Mouse (Mus musculus) heart, embryonic 16.5 days (tissue): ENCODE measurements around the gene Syce1. TPM values are rescaled to one million over a fixed set of nuclear protein-coding genes. Genes with fewer than 3 reads are reported as not detected.

Experiments used
- ATAC-seq: fragments of 200-750 bp; cut with Nextera tagmentation; replicated peaks from 2 replicates; pipeline ENCODE4 v1.8.0; 2017; ENCODE audit warnings: moderate number of reproducible peaks; ENCODE audit not compliant: insufficient read depth, low FRiP score; ENCODE audit errors: extremely low read depth
- H3K27ac ChIP-seq: fragments of 300-500 bp; sonication (generic); 2 replicates; pipeline ENCODE4 v1.5.1; 2014; ENCODE audit warnings: mild to moderate bottlenecking, low read length, control low read depth, moderate library complexity
- H3K27me3 ChIP-seq: fragments of 300-500 bp; sonication (generic); 2 replicates; pipeline ENCODE4 v1.6.1; 2014; ENCODE audit warnings: low read length, mixed read lengths; ENCODE audit not compliant: control insufficient read depth, insufficient read depth
- H3K36me3 ChIP-seq: fragments of 300-500 bp; sonication (generic); 2 replicates; pipeline ENCODE4 v1.6.1; 2014; ENCODE audit not compliant: control insufficient read depth, insufficient read depth
- H3K4me1 ChIP-seq: fragments of 300-500 bp; sonication (generic); 2 replicates; pipeline ENCODE4 v1.6.1; 2014; ENCODE audit warnings: low read length, mixed read lengths; ENCODE audit not compliant: control insufficient read depth, insufficient read depth
- H3K4me2 ChIP-seq: fragments of 300-500 bp; sonication (generic); 2 replicates; pipeline ENCODE4 v1.6.1; 2014; ENCODE audit warnings: low read depth, mild to moderate bottlenecking, control low read depth, low read length
- H3K4me3 ChIP-seq: fragments of 300-500 bp; sonication (generic); 2 replicates; pipeline ENCODE4 v1.5.1; 2014; ENCODE audit warnings: mild to moderate bottlenecking, control low read depth, low read length
- H3K9ac ChIP-seq: fragments of 300-500 bp; sonication (generic); 2 replicates; pipeline ENCODE4 v1.6.1; 2014; ENCODE audit warnings: low read length, control low read depth
- H3K9me3 ChIP-seq: fragments of 300-500 bp; sonication (generic); replicated peaks from 2 replicates; pipeline ENCODE4 v1.6.1; 2016; ENCODE audit warnings: low read length; ENCODE audit not compliant: control insufficient read depth
- WGBS: fragments of 180-500 bp; shearing (Covaris S2); extraction: QIAGEN DNeasy Blood & Tissue Kit; methylation state at CpG from one replicate; pipeline ENCODE4 v1.1.7; 2014; 5-methylcytosine and 5-hydroxymethylcytosine counted together
- polyA plus RNA-seq: library from polyadenylated mRNA; unstranded; fragments of >200 nt; fragmentation: Nextera tagmentation; extraction: Ambion mirVana; gene quantifications from 2 replicates; pipeline ENCODE4 v1.2.1, GENCODE M21; 2015

Syce1 gene
- polyA plus RNA-seq, result 0.14 and 0.34 TPM in 2 replicates

DNA sequence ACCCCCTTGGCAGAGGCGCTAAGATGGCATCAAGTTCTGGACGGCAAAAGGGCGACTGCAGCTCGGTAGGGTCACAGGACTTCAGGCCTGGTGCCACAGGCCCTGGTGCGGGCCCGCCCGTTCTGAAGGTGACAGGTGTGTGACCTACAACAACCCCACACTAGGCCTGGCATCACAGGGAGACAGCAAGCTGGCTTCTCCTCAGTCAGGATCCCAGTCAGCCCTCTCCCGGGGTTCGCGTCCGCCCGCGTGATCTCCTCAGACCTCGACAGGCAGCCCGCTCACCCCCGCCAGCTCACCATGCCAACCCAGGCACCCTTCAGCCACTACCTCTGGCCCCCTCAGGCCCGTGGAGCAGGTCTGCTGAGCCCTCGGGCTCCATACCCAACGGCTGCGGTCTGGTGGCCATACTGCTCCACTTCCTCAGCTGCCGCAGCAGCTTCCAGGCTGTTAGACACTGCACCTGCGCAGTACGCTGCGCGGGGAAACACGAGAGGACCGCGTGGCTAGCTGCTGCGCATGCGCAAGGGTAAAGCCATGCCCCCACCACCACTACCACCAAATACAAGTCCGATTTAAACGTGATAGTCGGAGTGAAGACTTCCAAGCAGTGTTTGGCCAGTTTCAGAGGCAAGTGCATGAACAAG, at the start of gene Syce1:
Gene Syce1, minus strand, starts transcription at position 447 of the 647 bp plus-strand sequence.
- H3K4me2 ChIP-seq, result no peak within 1 kb of the TSS
- H3K9ac ChIP-seq, result no peak within 1 kb of the TSS
- no peak for ATAC-seq
- H3K36me3 ChIP-seq, result no peaks in the 10 kb centered on the region
- H3K27ac ChIP-seq, result no peak within 1 kb of the TSS
- H3K4me1 ChIP-seq, result no peaks in the 10 kb centered on the region
- H3K27me3 ChIP-seq, result no peaks in the 10 kb centered on the region
- WGBS, result 72% methylated on average over 33 of the region's 33 CpGs
- 0 out of 2 replicates have a peak, but pooled peaks cover 2% of the 10 kb centered on the region for H3K9me3 ChIP-seq
- H3K4me3 ChIP-seq, result no peak within 1 kb of the TSS

DNA sequence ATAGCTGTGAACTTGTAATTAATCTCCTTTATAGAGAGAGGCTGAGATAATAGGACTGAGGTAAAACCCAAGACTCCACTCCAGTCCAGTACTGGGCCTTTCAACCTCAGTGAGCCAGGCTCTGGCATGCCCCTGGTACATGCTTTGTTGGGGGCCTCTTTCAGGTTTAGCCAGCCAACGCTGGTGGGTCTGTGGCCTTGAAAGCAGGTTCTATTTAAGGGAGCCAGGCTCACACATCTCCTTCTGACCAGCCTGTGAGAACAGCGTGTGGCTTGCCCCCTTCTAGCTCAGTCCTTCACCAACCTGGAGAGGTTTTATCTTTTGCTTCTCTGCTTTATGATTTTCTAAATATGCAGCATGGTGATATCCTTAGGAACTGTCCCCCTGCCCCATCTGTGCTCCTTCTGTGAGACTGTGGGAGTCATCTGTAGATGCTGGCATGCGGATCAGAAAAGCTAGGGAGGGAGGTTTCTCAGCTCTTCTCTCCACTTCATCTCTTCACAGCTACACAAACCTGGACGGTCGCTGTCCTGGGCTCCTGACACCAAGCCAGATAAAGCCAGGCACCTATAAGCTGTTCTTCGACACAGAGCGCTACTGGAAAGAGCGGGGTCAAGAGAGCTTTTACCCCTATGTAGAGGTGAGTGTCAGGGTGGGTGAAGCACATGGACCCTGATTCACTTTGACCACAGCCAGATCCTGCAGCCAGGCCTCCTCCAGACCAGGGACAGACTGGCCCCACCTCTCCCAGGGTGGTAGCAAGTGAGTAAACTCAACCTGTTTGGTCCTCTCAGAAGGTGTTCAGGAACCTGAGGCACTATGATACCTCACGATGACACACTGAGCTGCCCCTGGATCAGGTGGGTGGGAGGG, 48.8 kb upstream of the Syce1 start:
- no peak overlapping the region for H3K27ac ChIP-seq
- no peak overlapping the region for H3K9ac ChIP-seq
- H3K36me3 ChIP-seq, result no peaks in the 10 kb centered on the region
- H3K4me2 ChIP-seq, result no peak overlapping the region
- no peaks in the 10 kb centered on the region for H3K4me1 ChIP-seq
- H3K9me3 ChIP-seq, result no peaks in the 10 kb centered on the region
- H3K27me3 ChIP-seq, result peaks cover 19% of the 10 kb centered on the region
- no peak for ATAC-seq
- WGBS, result 70% methylated on average over 9 of the region's 9 CpGs
- no peak overlapping the region for H3K4me3 ChIP-seq

DNA sequence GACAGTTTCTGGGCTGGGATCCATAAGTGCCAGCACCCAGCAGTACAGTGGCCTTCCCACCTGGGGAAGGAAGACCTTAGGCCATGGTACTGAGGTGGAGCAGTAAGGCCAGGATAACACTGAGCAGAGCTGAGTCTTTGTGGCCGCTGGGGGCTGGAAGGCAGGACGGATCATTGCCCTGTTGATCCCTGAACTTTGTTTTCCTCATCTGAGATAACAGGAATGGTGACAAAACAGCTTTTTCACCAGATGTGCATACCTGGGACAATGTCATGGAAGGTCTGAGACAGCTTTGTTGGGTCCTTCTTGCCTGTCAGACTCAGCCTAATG, 48.1 kb upstream of the Syce1 start:
- WGBS, result 65% methylated on average over 2 of the region's 2 CpGs
- Histone ChIP-seq H3K4me1 (no peaks in the 10 kb centered on the region), H3K4me3 (no peak overlapping the region), H3K9me3 (no peaks in the 10 kb centered on the region), H3K4me2 (no peak overlapping the region), H3K27ac (no peak overlapping the region), H3K9ac (no peak overlapping the region), H3K27me3 (peaks cover 14% of the 10 kb centered on the region), H3K36me3 (no peaks in the 10 kb centered on the region)
- no peak for ATAC-seq

DNA sequence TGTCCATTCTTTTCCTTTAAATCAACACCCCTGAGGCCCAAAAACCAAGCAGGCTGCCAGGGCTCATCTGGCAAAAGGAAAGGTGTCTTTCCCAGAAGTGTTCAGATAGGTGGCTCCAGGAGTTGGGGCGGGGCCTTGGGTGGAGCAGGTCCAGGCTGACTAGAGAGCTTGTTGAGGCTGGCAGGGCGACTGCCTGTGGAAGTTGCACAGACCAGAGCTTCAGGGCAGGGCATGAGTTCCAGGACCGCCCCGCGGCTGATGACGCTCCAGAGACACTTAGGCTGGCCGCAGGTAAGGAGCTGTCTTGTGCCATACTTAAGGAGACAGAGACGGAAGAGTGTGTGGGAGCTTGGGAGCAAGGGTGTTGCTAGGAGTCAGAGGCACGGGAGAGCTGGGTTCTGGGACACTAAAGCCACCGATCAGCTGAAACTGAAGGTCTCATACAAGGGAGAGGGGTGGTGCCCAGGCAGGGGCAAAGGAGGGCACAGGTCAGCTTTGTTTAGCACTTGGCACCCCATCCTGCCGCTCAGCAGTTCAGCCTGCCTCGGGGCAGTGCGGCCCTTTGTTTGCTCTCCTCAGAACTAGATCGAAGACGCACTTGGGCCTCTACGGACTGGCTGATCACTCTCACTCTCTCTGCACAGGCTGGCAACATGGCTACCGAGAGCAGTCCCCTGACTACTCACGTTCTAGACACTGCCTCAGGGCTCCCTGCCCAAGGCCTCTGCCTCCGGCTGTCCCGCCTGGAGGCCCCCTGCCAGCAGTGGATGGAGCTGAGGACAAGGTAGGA, 47.5 kb upstream of the Syce1 start, which contains the start of gene Urah:
Gene Urah, plus strand, starts transcription at position 51 of the 790 bp plus-strand sequence.
- peaks cover 12% of the 10 kb centered on the region for H3K27me3 ChIP-seq

DNA sequence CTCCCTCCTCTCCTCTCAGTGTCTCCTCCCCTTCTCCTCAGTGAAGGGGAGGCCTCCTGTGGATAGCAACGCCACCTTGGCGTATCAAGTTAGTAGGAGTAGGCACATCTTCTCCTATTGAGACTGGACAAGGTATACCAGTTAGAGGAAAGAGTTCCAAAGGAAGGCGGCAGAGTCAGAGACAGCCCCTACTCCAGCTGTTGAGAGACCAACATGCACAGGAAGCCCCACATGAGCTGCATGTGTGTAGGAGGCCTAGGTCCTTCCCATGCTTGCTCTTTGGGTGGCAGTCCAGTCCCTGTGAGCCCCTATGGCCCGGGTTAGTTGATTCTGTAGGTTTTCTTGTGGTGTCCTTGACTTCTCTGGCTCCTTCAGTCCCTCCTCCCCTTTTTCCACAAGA, 45.7 kb upstream of the Syce1 start:
- Histone ChIP-seq H3K27ac (no peak overlapping the region), H3K9ac (no peak overlapping the region), H3K4me2 (no peak overlapping the region), H3K36me3 (no peaks in the 10 kb centered on the region), H3K27me3 (peaks cover 9% of the 10 kb centered on the region), H3K4me1 (no peaks in the 10 kb centered on the region), H3K9me3 (no peaks in the 10 kb centered on the region), H3K4me3 (no peak overlapping the region)
- ATAC-seq, result no peak
- 81% methylated on average over 4 of the region's 4 CpGs for WGBS

More for the DNA sequence above, 47.5 kb upstream of the Syce1 start, which contains the start of gene Urah:
- Histone ChIP-seq H3K9me3 (no peaks in the 10 kb centered on the region), H3K36me3 (no peaks in the 10 kb centered on the region), H3K9ac (no peak within 1 kb of the TSS), H3K4me3 (no peak within 1 kb of the TSS), H3K4me2 (no peak within 1 kb of the TSS), H3K27ac (no peak within 1 kb of the TSS), H3K4me1 (no peaks in the 10 kb centered on the region)
- 41% methylated on average over 20 of the region's 20 CpGs for WGBS
- no peak for ATAC-seq

DNA sequence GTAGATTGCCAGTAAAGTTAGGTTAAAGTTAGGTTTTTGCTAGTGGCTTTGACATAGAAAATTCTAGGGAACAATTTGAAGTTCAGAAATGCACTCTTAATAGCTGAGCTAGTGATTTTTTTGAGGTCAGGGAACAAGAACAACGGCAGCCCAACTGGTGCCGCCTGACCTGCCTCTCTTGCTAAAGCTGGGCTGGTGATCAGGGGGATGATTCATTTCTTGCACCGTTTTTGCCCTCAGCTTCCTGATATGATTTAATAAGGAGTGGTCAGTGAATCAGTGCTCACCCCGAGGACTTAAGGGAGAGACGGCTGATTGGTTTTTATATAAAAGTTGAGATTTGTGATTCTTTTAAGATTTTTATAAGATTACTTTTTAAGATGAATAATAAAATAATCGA, 43.8 kb upstream of the Syce1 start:
- 62% methylated on average over 6 of the region's 6 CpGs for WGBS
- no peak for ATAC-seq

DNA sequence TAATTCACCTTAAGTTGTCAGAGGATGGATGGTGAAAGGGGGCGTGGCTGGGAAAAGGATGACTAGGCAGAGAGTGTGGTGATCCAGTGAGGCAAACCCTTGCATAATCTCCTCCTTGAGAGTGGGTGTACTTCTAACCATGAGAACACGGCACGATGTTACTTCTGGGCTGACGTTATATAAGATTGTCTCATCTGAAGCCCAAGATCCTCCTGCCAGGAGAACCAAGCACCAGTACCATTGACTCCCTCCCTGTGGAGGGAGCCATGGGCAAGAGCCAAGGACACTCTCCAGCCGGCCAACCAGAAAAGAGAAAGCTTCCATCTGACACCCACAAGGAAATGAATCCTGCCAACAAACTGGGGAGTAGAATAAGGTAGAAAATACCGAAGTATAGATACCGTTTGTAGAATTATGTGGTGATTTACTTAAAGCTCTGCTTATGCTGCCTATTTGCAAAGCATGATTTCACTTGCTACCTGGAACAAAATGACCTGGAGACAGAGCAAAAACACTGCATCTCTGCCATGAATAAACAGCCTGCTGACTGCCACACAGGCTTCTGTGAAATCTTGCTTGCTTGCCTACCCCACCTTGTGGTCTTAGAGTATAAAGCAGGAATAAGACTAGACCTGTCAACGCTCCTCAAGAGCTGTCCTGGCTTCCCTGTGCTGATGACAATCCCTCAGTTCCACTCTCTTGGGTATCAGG, 40.7 kb upstream of the Syce1 start:
- Histone ChIP-seq H3K27me3 (no peaks in the 10 kb centered on the region), H3K9me3 (no peaks in the 10 kb centered on the region), H3K36me3 (no peaks in the 10 kb centered on the region), H3K4me3 (no peak overlapping the region), H3K4me1 (0 out of 2 replicates have a peak, but pooled peaks cover 3% of the 10 kb centered on the region), H3K4me2 (peak overlapping the region; percentile 30; the same call in 1 of the 2 replicates), H3K9ac (no peak overlapping the region), H3K27ac (no peak overlapping the region)
- 28% methylated on average over 8 of the region's 8 CpGs for WGBS
- ATAC-seq, result no peak

More for the DNA sequence above, 43.8 kb upstream of the Syce1 start:
- H3K27ac ChIP-seq, result no peak overlapping the region
- H3K36me3 ChIP-seq, result no peaks in the 10 kb centered on the region
- H3K27me3 ChIP-seq, result peaks cover 9% of the 10 kb centered on the region
- H3K4me3 ChIP-seq, result no peak overlapping the region
- H3K4me2 ChIP-seq, result no peak overlapping the region
- no peak overlapping the region for H3K9ac ChIP-seq
- H3K9me3 ChIP-seq, result no peaks in the 10 kb centered on the region
- 0 out of 2 replicates have a peak, but pooled peaks cover 3% of the 10 kb centered on the region for H3K4me1 ChIP-seq

DNA sequence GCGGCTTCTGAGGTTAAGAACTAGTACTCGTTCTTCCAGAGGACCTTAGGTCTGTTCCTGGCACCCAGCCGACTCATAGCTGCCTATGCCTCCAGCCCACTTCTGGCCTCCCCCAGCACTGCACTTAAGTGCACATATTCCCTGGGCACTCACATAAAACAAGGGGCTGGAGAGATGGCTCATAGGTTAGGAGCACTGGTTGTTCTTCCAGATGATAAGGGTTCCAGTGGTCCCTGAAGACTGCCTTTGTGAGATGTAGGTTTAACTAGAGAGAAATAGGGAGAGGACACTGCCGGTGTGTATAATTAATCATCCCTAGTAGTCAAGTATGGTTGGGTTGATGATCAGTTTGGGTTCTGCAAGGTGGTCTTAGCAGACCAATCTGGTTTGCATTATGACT, 35.1 kb upstream of the Syce1 start:
- Histone ChIP-seq H3K9ac (no peak overlapping the region), H3K27me3 (no peaks in the 10 kb centered on the region), H3K27ac (no peak overlapping the region), H3K9me3 (no peaks in the 10 kb centered on the region; the same call in 1 of the 2 replicates), H3K4me3 (no peak overlapping the region), H3K36me3 (no peaks in the 10 kb centered on the region), H3K4me2 (no peak overlapping the region), H3K4me1 (no peaks in the 10 kb centered on the region)
- 82% methylated on average over 4 of the region's 4 CpGs for WGBS
- ATAC-seq, result no peak
